Mouse (Mus musculus): ENCODE measurements around the gene Frmd4a.

DNA sequence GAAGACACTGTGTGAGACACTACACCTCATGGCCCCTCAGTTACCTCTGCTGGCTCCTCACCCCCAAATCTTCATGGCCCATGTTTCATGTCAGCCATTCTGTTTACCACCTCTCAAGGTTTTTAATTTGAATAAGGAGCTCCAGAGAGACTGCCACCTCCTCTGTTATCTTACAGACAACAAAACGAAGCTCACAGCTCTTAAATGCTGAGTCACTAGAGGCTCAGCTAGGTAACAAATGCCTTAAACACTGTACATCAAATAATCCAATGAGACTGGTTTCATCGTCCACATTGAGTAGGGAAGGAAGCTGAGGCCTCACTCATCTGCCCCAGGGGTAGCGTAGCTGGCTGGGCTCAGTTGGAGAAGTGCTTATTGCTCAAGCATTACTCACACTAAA, 245.2 kb downstream of the Frmd4a start:
- no peak for TF ChIP-seq CTCF (IDR thresholded peaks at IDR 0.05)
- no peak for TF ChIP-seq POLR2A (IDR thresholded peaks at IDR 0.05; ENCODE audit: insufficient read depth, low read depth, low read length)
- TF ChIP-seq EP300 (IDR thresholded peaks at IDR 0.05; ENCODE audit: insufficient read depth, low read depth, low read length): no peak
